Mouse (Mus musculus) lung, postnatal 0 days (tissue): ENCODE data around the gene Epb41l2. TPM values are rescaled to one million over a fixed set of nuclear protein-coding genes. Genes with fewer than 3 reads are reported as not detected.

ENCODE experiments used
- ATAC-seq: fragments of 200-750 bp; cut with Nextera tagmentation; 2 replicates; pipeline ENCODE4 v1.8.0; 2017; ENCODE audit warnings: moderate library complexity
- DNase-seq: peaks from one replicate; pipeline ENCODE4 v3.0.0-alpha.2; 2016; ENCODE audit warnings: low spot score
- H3K27ac ChIP-seq: fragments of 300-500 bp; sonication (generic); 2 replicates; pipeline ENCODE4 v1.5.1; 2014; ENCODE audit warnings: antibody characterized with exemption, mild to moderate bottlenecking, low read length, mixed read lengths
- H3K27me3 ChIP-seq: fragments of 300-500 bp; sonication (generic); replicated peaks from 2 replicates; pipeline ENCODE4 v1.6.1; 2014; ENCODE audit warnings: low read length, mixed read lengths; ENCODE audit not compliant: insufficient read depth
- H3K36me3 ChIP-seq: fragments of 300-500 bp; sonication (generic); 2 replicates; pipeline ENCODE4 v1.6.1; 2014; ENCODE audit warnings: low read length, mixed read lengths; ENCODE audit not compliant: insufficient read depth
- H3K4me1 ChIP-seq: fragments of 300-500 bp; sonication (generic); 2 replicates; pipeline ENCODE4 v1.6.1; 2014; ENCODE audit warnings: antibody characterized with exemption, low read depth, low read length, mixed read lengths; ENCODE audit not compliant: insufficient read depth
- H3K4me2 ChIP-seq: fragments of 300-500 bp; sonication (generic); replicated peaks from 2 replicates; pipeline ENCODE4 v1.6.1; 2014; ENCODE audit warnings: low read depth, mild to moderate bottlenecking, low read length, moderate library complexity, mixed read lengths
- H3K4me3 ChIP-seq: fragments of 300-500 bp; sonication (generic); 2 replicates; pipeline ENCODE4 v1.5.1; 2014; ENCODE audit warnings: low read depth, low read length
- H3K9ac ChIP-seq: fragments of 300-500 bp; sonication (generic); replicated peaks from 2 replicates; pipeline ENCODE4 v1.6.1; 2014; ENCODE audit warnings: low read depth, mild to moderate bottlenecking
- H3K9me3 ChIP-seq: fragments of 300-500 bp; sonication (generic); 2 replicates; pipeline ENCODE4 v1.6.1; 2016; ENCODE audit warnings: low read length, mixed read lengths
- CTCF ChIP-seq: IDR thresholded peaks from 2 replicates; pipeline ENCODE4 v1.5.1; 2016; ENCODE audit warnings: antibody characterized with exemption, mild to moderate bottlenecking
- EP300 ChIP-seq: IDR thresholded peaks from 2 replicates; pipeline ENCODE4 v1.6.1; 2016; ENCODE audit warnings: antibody characterized with exemption, mild to moderate bottlenecking, control low read depth
- WGBS: fragments of 180-500 bp; shearing (Covaris S2); extraction: QIAGEN DNeasy Blood & Tissue Kit; methylation state at CpG from one replicate; pipeline ENCODE4 v1.1.7; 2014; 5-methylcytosine and 5-hydroxymethylcytosine counted together
- polyA plus RNA-seq: library from polyadenylated mRNA; unstranded; fragments of >200 nt; fragmentation: Nextera tagmentation; extraction: Ambion mirVana; gene quantifications from 2 replicates; pipeline ENCODE4 v1.2.1, GENCODE M21; 2015

The Epb41l2 gene
- polyA plus RNA-seq, 1 experiment from 2014 or later, result 48.2 TPM

- DNase-seq (no peak), ATAC-seq (no peak)
- no peaks in the 10 kb centered on the region; the same call in 1 of the 2 replicates for H3K36me3 ChIP-seq
- H3K27me3 ChIP-seq, result no peaks in the 10 kb centered on the region
- H3K27ac ChIP-seq, result no peak overlapping the region
- WGBS, result 76% methylated on average over 4 of the region's 4 CpGs
- H3K4me1 ChIP-seq, result no peaks in the 10 kb centered on the region
- H3K4me3 ChIP-seq, result no peak overlapping the region
- no peaks in the 10 kb centered on the region for H3K9me3 ChIP-seq
- no peak overlapping the region for H3K4me2 ChIP-seq
- TF ChIP-seq CTCF (no peak), EP300 (no peak)
- no peak overlapping the region for H3K9ac ChIP-seq
Observed at GRCm38 (mm10) chr10:25457996-25458395, 98.4 kb downstream of the Epb41l2 start.

GRCm38 (mm10) chr10:25461832-25462231, 102.2 kb downstream of the Epb41l2 start:
- ATAC-seq, result no peak
- no peak overlapping the region for H3K27ac ChIP-seq
- no peak overlapping the region for H3K4me3 ChIP-seq
- no peaks in the 10 kb centered on the region for H3K9me3 ChIP-seq
- TF ChIP-seq EP300 (no peak), CTCF (no peak)
- H3K36me3 ChIP-seq, result no peaks in the 10 kb centered on the region; the same call in 1 of the 2 replicates
- H3K4me2 ChIP-seq, result no peak overlapping the region
- no peaks in the 10 kb centered on the region for H3K27me3 ChIP-seq
- no peak for DNase-seq
- 79% methylated on average over 1 of the region's 1 CpGs for WGBS
- H3K9ac ChIP-seq, result no peak overlapping the region
- H3K4me1 ChIP-seq, result no peaks in the 10 kb centered on the region

- TF ChIP-seq EP300 (no peak), CTCF (no peak)
- H3K9ac ChIP-seq, result no peak overlapping the region
- 76% methylated on average over 3 of the region's 3 CpGs for whole genome bisulfite sequencing
- no peak overlapping the region for H3K27ac ChIP-seq
- ATAC-seq (no peak), DNase-seq (no peak)
- H3K4me2 ChIP-seq, result no peak overlapping the region
- H3K36me3 ChIP-seq, result no peaks in the 10 kb centered on the region; the same call in 1 of the 2 replicates
- H3K27me3 ChIP-seq, result no peaks in the 10 kb centered on the region
- no peaks in the 10 kb centered on the region for H3K4me1 ChIP-seq
- H3K4me3 ChIP-seq, result no peak overlapping the region
- no peaks in the 10 kb centered on the region for H3K9me3 ChIP-seq
Observed at GRCm38 (mm10) chr10:25462669-25463068, 103.1 kb downstream of the Epb41l2 start.

GRCm38 (mm10) chr10:25466493-25466892, 106.9 kb downstream of the Epb41l2 start:
- H3K27me3 ChIP-seq, result no peaks in the 10 kb centered on the region

GRCm38 (mm10) chr10:25471944-25472343, 112.3 kb downstream of the Epb41l2 start:
- no peak for TF ChIP-seq CTCF
- no peak for TF ChIP-seq EP300
- ATAC-seq (no peak), DNase-seq (no peak)
- peaks cover 11% of the 10 kb centered on the region; the same call in 1 of the 2 replicates for H3K36me3 ChIP-seq
- H3K4me2 ChIP-seq, result no peak overlapping the region
- no peaks in the 10 kb centered on the region for H3K4me1 ChIP-seq
- H3K9me3 ChIP-seq, result no peaks in the 10 kb centered on the region
- 74% methylated on average over 2 of the region's 2 CpGs for WGBS
- H3K27ac ChIP-seq, result no peak overlapping the region
- H3K4me3 ChIP-seq, result no peak overlapping the region
- no peak overlapping the region for H3K9ac ChIP-seq
- H3K27me3 ChIP-seq, result no peaks in the 10 kb centered on the region

More at GRCm38 (mm10) chr10:25466493-25466892, 106.9 kb downstream of the Epb41l2 start:
- H3K9me3 ChIP-seq, result no peaks in the 10 kb centered on the region
- no peak overlapping the region for H3K27ac ChIP-seq
- H3K4me3 ChIP-seq, result no peak overlapping the region
- no peaks in the 10 kb centered on the region for H3K4me1 ChIP-seq
- no peak overlapping the region for H3K4me2 ChIP-seq
- no peak overlapping the region for H3K9ac ChIP-seq
- DNase-seq (no peak), ATAC-seq (no peak)
- H3K36me3 ChIP-seq, result peaks cover 3% of the 10 kb centered on the region; the same call in 1 of the 2 replicates
- TF ChIP-seq EP300 (no peak), CTCF (no peak)
- 40% methylated on average over 2 of the region's 2 CpGs for WGBS

- WGBS, result 90% methylated on average over 3 of the region's 3 CpGs
Observed at GRCm38 (mm10) chr10:25479716-25480115, 120.1 kb downstream of the Epb41l2 start.

GRCm38 (mm10) chr10:25482791-25483190, 123.2 kb downstream of the Epb41l2 start:
- Histone ChIP-seq H3K4me2 (no peak overlapping the region), H3K36me3 (peaks cover 7% of the 10 kb centered on the region; the same call in 1 of the 2 replicates), H3K4me3 (no peak overlapping the region), H3K4me1 (no peaks in the 10 kb centered on the region), H3K9ac (no peak overlapping the region), H3K27ac (no peak overlapping the region), H3K27me3 (no peaks in the 10 kb centered on the region), H3K9me3 (no peaks in the 10 kb centered on the region)
- no peak for TF ChIP-seq CTCF
- no peak for TF ChIP-seq EP300
- ATAC-seq (no peak), DNase-seq (no peak)
- 52% methylated on average over 5 of the region's 5 CpGs for WGBS

More at GRCm38 (mm10) chr10:25479716-25480115, 120.1 kb downstream of the Epb41l2 start:
- H3K36me3 ChIP-seq, result peaks cover 7% of the 10 kb centered on the region; the same call in 1 of the 2 replicates
- H3K27ac ChIP-seq, result no peak overlapping the region
- no peak overlapping the region for H3K4me3 ChIP-seq
- no peak overlapping the region for H3K9ac ChIP-seq
- ATAC-seq (no peak), DNase-seq (no peak)
- no peak for TF ChIP-seq EP300
- no peak for TF ChIP-seq CTCF
- H3K27me3 ChIP-seq, result no peaks in the 10 kb centered on the region
- H3K4me2 ChIP-seq, result no peak overlapping the region
- H3K4me1 ChIP-seq, result no peaks in the 10 kb centered on the region
- no peaks in the 10 kb centered on the region for H3K9me3 ChIP-seq
